Mouse (Mus musculus) subcutaneous adipose tissue, adult 2 months (tissue): Measurements from ENCODE around the gene B830017H08Rik. TPM values are rescaled to one million over a fixed set of nuclear protein-coding genes. Genes with fewer than 3 reads are reported as not detected.

Experiments
- polyA plus RNA-seq: library from polyadenylated mRNA; depleted of rRNA; stranded (reverse); fragments of >200 nt; gene quantifications from 2 replicates; pipeline ENCODE4 v1.2.3, GENCODE M21; 2012; ENCODE audit warnings: low replicate concordance; rRNA removed

Gene B830017H08Rik
- 0.06 TPM in 1 of 2 replicates, not detected in the other for polyA plus RNA-seq

DNA sequence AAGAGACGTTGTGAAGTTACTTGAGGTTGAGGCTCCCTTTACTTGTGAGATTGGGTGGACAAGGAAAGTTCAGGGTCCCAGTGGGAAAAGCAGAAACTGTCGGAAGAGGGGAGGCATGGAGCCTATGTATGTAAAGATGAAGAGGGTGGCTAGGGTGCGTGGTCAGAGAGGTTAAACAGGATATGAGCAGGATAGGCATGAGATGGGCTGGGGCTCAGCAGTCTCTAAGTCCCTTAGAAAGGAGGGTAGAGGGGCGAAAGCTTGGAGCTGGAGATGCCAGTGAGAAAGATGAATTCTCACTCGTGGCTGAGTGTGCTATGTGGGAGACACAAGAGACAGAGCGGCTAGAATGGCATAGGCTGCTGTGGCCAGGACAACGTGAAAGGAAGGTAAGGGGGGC lies at the start of gene B830017H08Rik:
TSS of gene B830017H08Rik (plus strand) at position 301 of the 400 bp plus-strand sequence.

DNA sequence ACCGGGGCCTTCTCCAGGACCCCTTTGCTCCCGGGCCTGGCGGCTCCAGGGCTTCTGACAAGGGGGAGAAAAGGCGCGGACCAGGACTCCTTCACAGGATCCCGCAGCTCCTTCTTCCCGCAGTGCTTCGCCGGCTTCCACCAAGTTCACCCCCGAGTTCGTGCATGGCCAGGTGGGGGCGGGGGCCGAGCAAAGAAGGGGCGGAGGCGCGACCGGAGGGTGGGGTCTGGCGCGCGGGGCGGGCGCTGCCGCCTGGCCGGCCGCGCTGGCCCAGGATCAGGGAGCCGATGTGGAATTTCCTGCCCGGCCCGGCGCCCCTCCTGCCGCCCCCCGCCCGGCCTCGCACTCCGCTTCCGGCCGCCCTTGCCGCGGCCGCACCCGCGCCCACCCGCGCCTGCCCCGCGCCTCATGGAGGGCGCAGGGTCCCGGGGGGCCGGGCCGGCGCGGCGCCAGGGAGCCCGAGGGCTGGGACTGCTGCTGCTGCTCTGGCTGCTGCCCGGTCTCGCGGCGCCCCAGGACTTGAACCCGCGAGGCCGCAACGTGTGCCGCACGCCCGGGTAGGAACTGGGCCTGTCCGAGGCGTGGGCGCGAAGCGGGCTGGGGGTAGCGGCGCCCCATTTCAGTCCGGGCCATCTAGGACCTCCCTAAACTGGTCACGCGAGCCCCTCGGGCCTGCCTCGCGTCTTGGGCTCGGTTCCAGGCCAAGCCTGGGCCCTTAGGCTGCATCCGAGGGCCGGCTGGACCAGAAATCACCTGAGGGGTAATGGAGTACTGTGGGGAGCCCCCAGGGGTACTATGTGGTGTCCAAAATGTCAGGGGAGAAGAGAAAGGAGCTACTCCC lies 35.7 kb upstream of the B830017H08Rik start, which contains the start of gene Scarf2:
TSS of gene Scarf2 (plus strand) at position 312 of the 841 bp plus-strand sequence.

GRCm38 (mm10) chr16:17838051-17838450 lies 5.1 kb downstream of the B830017H08Rik start, which contains the start of gene Car15:
Gene Car15 (minus strand): TSS chr16:17838364.

Other genes with a start within 250 kb of the B830017H08Rik start
- 2.4 and 19.4 TPM in 2 replicates for gene Slc7a4, start 249.9 kb upstream of the B830017H08Rik start, polyA plus RNA-seq
- gene Smpd4, start 213.8 kb upstream of the B830017H08Rik start, polyA plus RNA-seq, result 61.2 and 90.0 TPM in 2 replicates
- gene Ccdc74a, start 186.7 kb upstream of the B830017H08Rik start, polyA plus RNA-seq, result 1.4 and 3.2 TPM in 2 replicates
- 78.1 and 93.2 TPM in 2 replicates for gene Med15, start 100.2 kb upstream of the B830017H08Rik start, polyA plus RNA-seq
- 91.2 and 128 TPM in 2 replicates for gene Klhl22, start 73.5 kb upstream of the B830017H08Rik start, polyA plus RNA-seq
- gene Scarf2, start 35.8 kb upstream of the B830017H08Rik start, polyA plus RNA-seq, result 26.1 and 146 TPM in 2 replicates
- gene Car15, start 5.2 kb downstream of the B830017H08Rik start, polyA plus RNA-seq, result 4.0 and 5.8 TPM in 2 replicates
- 0.66 and 1.6 TPM in 2 replicates for gene Gm20518, start 58.5 kb downstream of the B830017H08Rik start, polyA plus RNA-seq
- gene Tssk1, start 61.1 kb downstream of the B830017H08Rik start, polyA plus RNA-seq, result 0.14 and 0.16 TPM in 2 replicates
- 101 and 165 TPM in 2 replicates for gene Dgcr2, start 65.4 kb downstream of the B830017H08Rik start, polyA plus RNA-seq
- gene Tssk2, start 65.5 kb downstream of the B830017H08Rik start, polyA plus RNA-seq, result not detected in 2 replicates
- 26.6 and 29.1 TPM in 2 replicates for gene Ess2, start 78.2 kb downstream of the B830017H08Rik start, polyA plus RNA-seq
- not detected in 2 replicates for gene Gsc2, start 81.9 kb downstream of the B830017H08Rik start, polyA plus RNA-seq
- gene Slc25a1, start 95.1 kb downstream of the B830017H08Rik start, polyA plus RNA-seq, result 860 and 1,002 TPM in 2 replicates
- gene Vpreb2, start 147.3 kb downstream of the B830017H08Rik start, polyA plus RNA-seq, result not detected in 2 replicates
- gene Dgcr6, start 219.7 kb downstream of the B830017H08Rik start, polyA plus RNA-seq, result 88.4 and 98.1 TPM in 2 replicates